Mouse (Mus musculus): ENCODE results near the gene Shroom3. TPM values are rescaled to one million over a fixed set of nuclear protein-coding genes. Genes with fewer than 3 reads are reported as not detected.

Gene Shroom3
- polyA plus RNA-seq, 1 experiment, result 18.6 TPM

- H3K27ac ChIP-seq (ENCODE audit: insufficient read depth, low read depth, low read length), result no peak overlapping the region
- H3K27me3 ChIP-seq (replicated peaks; ENCODE audit: control insufficient read depth, insufficient read depth, low read length), result no peaks in the 10 kb centered on the region
- no peak overlapping the region for H3K4me3 ChIP-seq (ENCODE audit: insufficient read depth, low read depth, low read length)
- peaks cover 2% of the 10 kb centered on the region for H3K36me3 ChIP-seq (ENCODE audit: control insufficient read depth, insufficient read depth, low read length)
- WGBS, result 92% methylated on average over 8 of the region's 8 CpGs
- H3K4me1 ChIP-seq (ENCODE audit: control insufficient read depth, insufficient read depth, low read length), result peaks cover 4% of the 10 kb centered on the region
- no peak for TF ChIP-seq POLR2A (IDR thresholded peaks at IDR 0.05; ENCODE audit: low read depth, low read length)
- no peak for TF ChIP-seq CTCF (conservative IDR thresholded peaks at IDR 0.05; ENCODE audit: insufficient read depth, insufficient read length, low read depth, low read length)
- no peak for DNase-seq
These were observed 252.6 kb downstream of the Shroom3 start for GRCm38 (mm10) chr5:92935883-92936282.

DNA sequence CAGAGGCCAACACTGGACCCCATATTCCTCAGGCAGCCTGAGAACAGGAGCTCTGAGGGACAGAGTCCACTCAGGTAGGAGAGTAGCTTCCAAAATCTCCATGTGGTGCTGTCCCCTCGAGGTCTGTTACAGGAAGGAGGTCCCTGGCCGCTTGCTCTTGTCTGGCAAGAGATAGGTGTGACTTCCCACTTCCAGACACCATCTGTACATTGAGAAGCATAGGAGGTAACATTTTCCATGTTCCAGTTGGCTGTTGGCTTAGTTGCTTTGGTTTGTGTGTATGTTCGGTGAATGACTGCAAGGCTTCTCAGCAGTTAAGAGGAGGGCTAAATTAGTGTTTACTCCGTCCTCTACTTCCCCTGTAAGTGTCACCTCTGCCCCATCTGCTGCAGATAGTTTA, 254.5 kb downstream of the Shroom3 start:
- TF ChIP-seq CTCF (conservative IDR thresholded peaks at IDR 0.05; ENCODE audit: insufficient read depth, insufficient read length, low read depth, low read length) (no peak), POLR2A (IDR thresholded peaks at IDR 0.05; ENCODE audit: low read depth, low read length) (no peak)
- H3K27ac ChIP-seq (ENCODE audit: insufficient read depth, low read depth, low read length), result no peak overlapping the region
- H3K36me3 ChIP-seq (ENCODE audit: control insufficient read depth, insufficient read depth, low read length), result peaks cover 19% of the 10 kb centered on the region

DNA sequence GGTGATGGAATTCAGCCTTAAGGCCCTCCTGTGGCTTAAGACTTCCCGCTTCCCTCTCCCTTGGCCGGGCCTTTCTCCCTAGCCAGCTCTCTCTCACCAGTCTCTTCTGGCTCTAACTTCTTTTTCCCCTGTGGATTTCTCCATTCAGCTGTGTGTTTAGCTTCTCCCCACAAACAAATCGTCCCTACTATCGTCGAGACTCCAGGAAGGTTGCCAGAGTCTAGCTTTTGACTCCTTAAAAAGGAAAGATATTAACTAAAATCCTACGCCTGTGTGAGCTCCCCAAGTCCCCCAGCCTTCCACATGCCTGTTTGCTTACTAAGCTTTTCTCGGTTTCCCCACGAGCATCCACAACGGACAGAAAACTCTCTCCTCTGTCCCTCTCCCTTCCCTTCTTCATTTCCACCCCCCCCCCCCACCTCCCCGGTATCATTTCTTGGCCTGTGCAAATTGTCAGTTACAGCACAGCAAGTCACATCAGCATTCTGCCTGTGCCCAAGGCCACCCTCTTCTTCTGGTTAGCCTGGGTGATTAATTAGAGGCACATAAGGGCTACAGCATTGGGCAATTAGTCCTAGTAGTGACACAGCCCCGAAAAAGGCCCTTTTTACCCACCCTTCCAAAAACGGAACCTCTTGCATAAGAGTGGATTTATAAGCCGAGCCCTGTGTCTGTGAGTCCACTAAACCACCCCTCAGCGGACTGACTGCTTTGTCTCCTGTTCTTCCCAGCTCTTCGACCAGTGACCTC, 256.2 kb downstream of the Shroom3 start:
- 81% methylated on average over 15 of the region's 15 CpGs for WGBS
- no peak for DNase-seq
- Histone ChIP-seq H3K27me3 (replicated peaks; ENCODE audit: control insufficient read depth, insufficient read depth, low read length) (no peaks in the 10 kb centered on the region), H3K36me3 (ENCODE audit: control insufficient read depth, insufficient read depth, low read length) (peaks cover 25% of the 10 kb centered on the region), H3K4me1 (ENCODE audit: control insufficient read depth, insufficient read depth, low read length) (no peaks in the 10 kb centered on the region), H3K27ac (ENCODE audit: insufficient read depth, low read depth, low read length) (no peak overlapping the region), H3K4me3 (ENCODE audit: insufficient read depth, low read depth, low read length) (no peak overlapping the region)
- TF ChIP-seq CTCF (conservative IDR thresholded peaks at IDR 0.05; ENCODE audit: insufficient read depth, insufficient read length, low read depth, low read length) (no peak), POLR2A (IDR thresholded peaks at IDR 0.05; ENCODE audit: low read depth, low read length) (no peak)

More for the DNA sequence above, 254.5 kb downstream of the Shroom3 start:
- 77% methylated on average over 4 of the region's 4 CpGs for WGBS
- DNase-seq, result no peak
- Histone ChIP-seq H3K4me3 (ENCODE audit: insufficient read depth, low read depth, low read length) (no peak overlapping the region), H3K27me3 (replicated peaks; ENCODE audit: control insufficient read depth, insufficient read depth, low read length) (no peaks in the 10 kb centered on the region), H3K4me1 (ENCODE audit: control insufficient read depth, insufficient read depth, low read length) (no peaks in the 10 kb centered on the region)

GRCm38 (mm10) chr5:92942166-92942565, 258.9 kb downstream of the Shroom3 start:
- WGBS, result 94% methylated on average over 57 of the region's 57 CpGs
- Histone ChIP-seq H3K36me3 (ENCODE audit: control insufficient read depth, insufficient read depth, low read length) (peaks cover 25% of the 10 kb centered on the region), H3K4me3 (ENCODE audit: insufficient read depth, low read depth, low read length) (no peak overlapping the region), H3K4me1 (ENCODE audit: control insufficient read depth, insufficient read depth, low read length) (no peaks in the 10 kb centered on the region), H3K27ac (ENCODE audit: insufficient read depth, low read depth, low read length) (no peak overlapping the region), H3K27me3 (replicated peaks; ENCODE audit: control insufficient read depth, insufficient read depth, low read length) (no peaks in the 10 kb centered on the region)
- TF ChIP-seq POLR2A (IDR thresholded peaks at IDR 0.05; ENCODE audit: low read depth, low read length) (no peak), CTCF (conservative IDR thresholded peaks at IDR 0.05; ENCODE audit: insufficient read depth, insufficient read length, low read depth, low read length) (no peak)
- no peak for DNase-seq

DNA sequence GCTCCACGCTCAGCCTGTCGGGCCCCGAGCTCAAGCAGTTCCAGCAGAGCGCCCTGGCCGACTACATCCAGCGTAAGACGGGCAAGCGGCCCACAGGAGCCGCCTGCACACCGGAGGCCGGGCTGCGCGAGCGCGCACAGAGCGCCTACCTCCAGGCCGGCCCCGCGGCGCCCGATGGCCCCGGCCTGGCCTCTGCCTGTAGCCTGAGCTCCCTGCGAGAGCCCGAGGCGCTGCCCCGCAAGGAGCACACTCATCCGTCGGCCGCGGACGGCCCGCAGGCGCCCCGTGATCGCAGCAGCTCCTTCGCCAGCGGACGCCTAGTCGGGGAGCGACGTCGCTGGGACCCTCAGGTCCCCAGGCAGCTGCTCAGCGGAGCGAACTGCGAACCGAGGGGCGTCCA, 259.3 kb downstream of the Shroom3 start:
- Histone ChIP-seq H3K36me3 (ENCODE audit: control insufficient read depth, insufficient read depth, low read length) (peaks cover 25% of the 10 kb centered on the region), H3K4me3 (ENCODE audit: insufficient read depth, low read depth, low read length) (no peak overlapping the region), H3K27ac (ENCODE audit: insufficient read depth, low read depth, low read length) (no peak overlapping the region), H3K27me3 (replicated peaks; ENCODE audit: control insufficient read depth, insufficient read depth, low read length) (no peaks in the 10 kb centered on the region), H3K4me1 (ENCODE audit: control insufficient read depth, insufficient read depth, low read length) (no peaks in the 10 kb centered on the region)
- 97% methylated on average over 47 of the region's 47 CpGs for WGBS
- TF ChIP-seq POLR2A (IDR thresholded peaks at IDR 0.05; ENCODE audit: low read depth, low read length) (no peak), CTCF (conservative IDR thresholded peaks at IDR 0.05; ENCODE audit: insufficient read depth, insufficient read length, low read depth, low read length) (no peak)
- no peak for DNase-seq

DNA sequence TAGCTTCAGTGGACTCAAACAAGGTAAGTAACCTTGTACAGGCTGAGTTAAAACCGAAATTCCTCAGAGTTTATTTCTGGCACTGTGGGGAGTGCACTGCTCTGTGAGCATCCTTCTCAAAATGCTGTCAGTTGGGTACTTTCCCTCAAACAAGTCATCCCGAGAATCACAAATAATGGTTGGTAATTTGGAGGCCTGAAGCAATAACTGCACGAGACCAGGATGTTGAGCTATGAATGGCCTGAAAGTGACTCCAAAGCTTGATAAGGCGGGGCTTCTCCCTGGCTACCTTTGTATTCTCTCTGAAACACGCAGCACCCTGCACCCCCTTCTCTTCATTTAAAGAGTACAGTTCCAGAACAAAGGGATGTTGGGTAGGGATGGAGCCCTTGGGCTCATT, 261.6 kb downstream of the Shroom3 start:
- Histone ChIP-seq H3K4me1 (ENCODE audit: control insufficient read depth, insufficient read depth, low read length) (no peaks in the 10 kb centered on the region), H3K27me3 (replicated peaks; ENCODE audit: control insufficient read depth, insufficient read depth, low read length) (no peaks in the 10 kb centered on the region), H3K27ac (ENCODE audit: insufficient read depth, low read depth, low read length) (no peak overlapping the region), H3K36me3 (ENCODE audit: control insufficient read depth, insufficient read depth, low read length) (peaks cover 24% of the 10 kb centered on the region), H3K4me3 (ENCODE audit: insufficient read depth, low read depth, low read length) (no peak overlapping the region)
- 83% methylated on average over 5 of the region's 5 CpGs for WGBS
- no peak for DNase-seq
- TF ChIP-seq CTCF (conservative IDR thresholded peaks at IDR 0.05; ENCODE audit: insufficient read depth, insufficient read length, low read depth, low read length), result no peak
- TF ChIP-seq POLR2A (IDR thresholded peaks at IDR 0.05; ENCODE audit: low read depth, low read length), result no peak

GRCm38 (mm10) chr5:92948972-92949745, 265.9 kb downstream of the Shroom3 start:
- peaks cover 2% of the 10 kb centered on the region; the same call in 1 of the 2 replicates for H3K36me3 ChIP-seq (ENCODE audit: control insufficient read depth, insufficient read depth, low read length)
- H3K4me1 ChIP-seq (ENCODE audit: control insufficient read depth, insufficient read depth, low read length), result no peaks in the 10 kb centered on the region
- H3K27me3 ChIP-seq (replicated peaks; ENCODE audit: control insufficient read depth, insufficient read depth, low read length), result no peaks in the 10 kb centered on the region
- no peak overlapping the region for H3K27ac ChIP-seq (ENCODE audit: insufficient read depth, low read depth, low read length)
- H3K4me3 ChIP-seq (ENCODE audit: insufficient read depth, low read depth, low read length), result no peak overlapping the region
- WGBS, result 87% methylated on average over 14 of the region's 14 CpGs
- no peak for DNase-seq
- no peak for TF ChIP-seq POLR2A (IDR thresholded peaks at IDR 0.05; ENCODE audit: low read depth, low read length)
- TF ChIP-seq CTCF (conservative IDR thresholded peaks at IDR 0.05; ENCODE audit: insufficient read depth, insufficient read length, low read depth, low read length), result no peak

All from kidney, adult 2 months (tissue).